Mouse (Mus musculus) MEL (cell line): ENCODE results near the gene Usp28.

ENCODE experiments used
- EP300 ChIP-seq, 2 experiments: IDR thresholded peaks; 2 replicates each; pipeline ENCODE4 v1.6.1; 2011; ENCODE audit warnings: improper control_type of control experiment in 2 of 2, low read length in 2 of 2, low read depth in 1 of 2, mild to moderate bottlenecking in 1 of 2
- MXI1 ChIP-seq: IDR thresholded peaks from 2 replicates; pipeline ENCODE4 v1.6.1; 2011; ENCODE audit warnings: mild to moderate bottlenecking, low read depth, low read length, improper control_type of control experiment

DNA sequence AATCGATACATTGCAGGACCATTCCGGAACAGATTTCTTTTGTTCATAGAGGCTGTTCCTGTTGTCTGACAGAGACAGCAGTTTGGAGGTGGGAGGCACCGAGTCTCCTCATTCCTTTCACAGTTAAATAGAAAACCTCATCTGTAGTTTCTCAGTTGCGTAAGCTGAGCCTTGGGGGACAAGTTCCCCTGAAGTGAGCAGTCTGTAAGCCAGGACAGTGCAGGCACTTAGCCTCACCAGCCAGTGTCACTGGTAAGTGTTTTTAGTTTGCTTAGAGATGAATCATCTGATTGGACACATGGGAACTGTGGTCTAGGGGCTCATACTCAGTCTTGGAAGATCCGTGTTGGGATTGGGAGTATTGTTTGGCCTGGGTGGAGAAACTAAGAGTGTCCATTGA is 95.9 kb downstream of the Usp28 start, which contains the start of gene Tmprss5:
- no peak for TF ChIP-seq EP300 (IDR thresholded peaks at IDR 0.05; ENCODE audit: low read depth in 1 of 2, low read length in 2 of 2)
- TF ChIP-seq MXI1: no peak
